Mouse (Mus musculus): ENCODE measurements at regions not wholly inside any gene's neighbourhood (a gene's known extent, or its start where the extent isn't known, plus 50 kb on each side); places are given as distances from the start of the nearest gene placed in this dataset.

DNA sequence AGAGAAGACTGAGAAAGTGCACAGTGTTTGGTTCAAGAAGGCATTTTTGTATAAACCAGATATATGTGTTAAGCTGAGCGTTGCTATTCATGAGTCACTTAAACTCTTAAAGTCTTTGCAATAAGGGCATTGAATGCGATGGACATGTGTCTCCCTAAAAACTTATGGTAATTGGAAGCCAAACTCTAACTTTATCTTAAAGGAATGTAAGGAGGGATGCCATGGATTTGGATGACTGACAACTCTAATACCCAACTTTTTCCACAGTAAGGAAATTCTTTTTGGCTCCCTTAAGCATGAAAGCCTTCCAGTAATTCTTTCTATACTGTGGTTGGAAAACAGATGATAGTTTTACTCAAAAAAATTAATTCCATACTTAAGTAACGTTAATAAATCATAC, 96.9 kb upstream of the Col5a2 start:
- no peak for TF ChIP-seq POLR2A (IDR thresholded peaks at IDR 0.05; ENCODE audit: insufficient read depth, low read length)
- TF ChIP-seq EP300 (IDR thresholded peaks at IDR 0.05; ENCODE audit: insufficient read depth, low read depth, low read length), result no peak
- TF ChIP-seq CTCF (IDR thresholded peaks at IDR 0.05; ENCODE audit: low read depth, low read length), result no peak
